Mouse (Mus musculus) kidney, postnatal 10 days (tissue): ENCODE measurements around the gene Stk11.
A peak's percentile ranks its signal among the peaks of the same experiment; 100 is the strongest.

Experiments used
- DNase-seq: peaks from one replicate; pipeline ENCODE4 v3.0.0; 2021; ENCODE audit warnings: mixed read lengths

Stk11 gene

DNA sequence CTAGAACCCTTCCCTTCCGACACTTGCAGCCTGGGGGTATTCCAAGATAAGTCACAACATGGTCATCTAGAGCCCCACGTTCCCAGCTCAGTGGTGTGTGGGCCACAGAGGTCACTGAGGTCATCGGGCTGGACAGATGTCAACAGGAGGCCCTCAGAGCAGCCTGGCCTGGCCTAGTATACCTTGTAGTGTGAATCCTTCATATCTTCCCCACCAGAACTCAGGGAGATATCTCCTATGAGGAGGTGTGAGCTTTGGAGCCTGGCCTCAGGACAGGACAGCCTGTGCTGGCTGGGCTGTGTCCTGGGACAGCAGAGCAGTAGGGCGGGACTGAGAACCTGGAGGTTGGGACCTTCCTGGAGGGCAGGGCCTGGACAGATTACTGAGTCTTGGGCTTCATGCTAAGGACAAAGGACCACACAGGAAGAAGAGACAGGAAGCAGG, 31.0 kb downstream of the Stk11 start:
- peak; percentile 58 for DNase-seq

GRCm38 (mm10) chr10:80147146-80147718, 31.6 kb downstream of the Stk11 start:
- no peak for DNase-seq

DNA sequence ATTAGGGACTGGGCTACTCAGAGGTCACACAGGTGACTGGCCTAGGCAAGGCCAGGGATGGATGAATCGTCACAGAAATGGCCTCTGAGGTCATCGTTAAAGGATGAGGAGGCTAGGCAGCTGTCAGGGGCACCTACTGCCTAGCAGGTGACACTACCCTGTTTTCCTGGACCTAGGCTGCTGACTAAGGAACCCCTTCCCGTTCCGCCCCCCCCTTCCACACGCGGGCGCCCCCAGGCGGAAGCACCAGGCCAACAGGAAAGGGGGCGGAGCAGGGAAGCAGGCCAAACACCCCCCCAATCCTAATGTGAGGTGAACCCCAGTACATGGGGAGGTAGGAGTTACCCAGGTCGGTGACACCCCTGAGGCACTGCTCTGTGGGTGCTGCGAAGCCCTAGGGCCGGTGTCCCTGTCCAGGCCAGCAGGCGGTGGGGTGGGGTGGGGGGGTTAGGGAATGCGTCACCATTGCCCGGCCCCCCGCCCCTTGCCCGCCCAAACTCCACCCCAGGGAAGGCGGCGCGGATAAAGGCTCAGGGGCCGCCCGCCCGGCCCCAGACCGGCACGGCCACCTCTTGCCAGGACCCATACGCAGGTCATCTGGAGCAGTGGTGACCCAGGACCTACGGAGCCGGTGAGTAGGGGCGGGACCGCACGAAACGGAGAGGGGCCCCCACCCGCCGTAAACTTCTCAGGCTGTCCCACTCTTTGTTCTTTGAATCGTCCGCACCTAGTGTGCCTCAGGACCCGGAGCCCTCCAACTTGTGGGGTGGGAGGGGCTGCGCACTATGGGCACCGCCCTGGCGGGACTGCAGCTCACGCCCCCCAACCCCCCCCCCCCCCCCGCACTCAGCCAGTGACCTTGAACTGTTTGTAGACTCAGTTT, 32.4 kb downstream of the Stk11 start, which contains the start of gene Midn:
Gene Midn (plus strand): TSS at position 554 of the 883 bp plus-strand sequence.
- peak; percentile 93 for DNase-seq

DNA sequence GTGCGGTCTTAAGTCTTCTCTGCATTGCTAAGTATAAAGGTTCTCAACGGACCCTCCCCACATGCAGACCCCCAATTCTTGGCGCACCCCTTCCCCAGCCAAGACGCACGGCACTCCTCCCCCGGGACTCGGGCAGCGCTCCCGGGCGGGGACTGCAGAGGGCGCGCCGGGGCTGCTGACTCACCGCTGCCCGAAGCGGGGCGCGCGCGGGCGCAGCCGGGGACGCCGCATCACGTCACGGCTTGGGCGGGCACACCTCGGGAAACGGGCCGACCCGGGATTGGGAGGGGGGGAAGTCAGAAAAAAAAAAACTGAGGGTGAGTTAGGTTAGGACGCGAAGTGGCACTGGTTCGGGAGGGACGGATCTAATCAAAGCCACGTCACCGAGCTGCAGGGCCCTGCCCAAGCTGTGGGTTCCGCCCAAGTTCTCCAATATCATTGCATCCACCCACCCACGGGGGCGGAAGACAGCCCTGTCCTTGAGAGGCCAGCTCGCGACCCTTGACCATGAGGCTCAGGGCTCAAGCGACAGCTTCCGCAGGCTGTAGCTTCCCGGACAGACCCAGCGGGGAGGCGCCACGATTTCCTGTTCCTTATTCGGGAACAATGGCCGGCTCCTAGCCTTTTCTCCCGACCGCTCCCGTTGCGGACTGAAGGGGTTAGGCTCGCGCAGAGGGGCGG, 33.1 kb downstream of the Stk11 start:
- DNase-seq: peak; percentile 97

- peak; percentile 99 for DNase-seq
Measured at GRCm38 (mm10) chr10:80149291-80150225, 34.0 kb downstream of the Stk11 start.

GRCm38 (mm10) chr10:80150226-80151210, 34.9 kb downstream of the Stk11 start:
- peak; percentile 85 for DNase-seq

DNA sequence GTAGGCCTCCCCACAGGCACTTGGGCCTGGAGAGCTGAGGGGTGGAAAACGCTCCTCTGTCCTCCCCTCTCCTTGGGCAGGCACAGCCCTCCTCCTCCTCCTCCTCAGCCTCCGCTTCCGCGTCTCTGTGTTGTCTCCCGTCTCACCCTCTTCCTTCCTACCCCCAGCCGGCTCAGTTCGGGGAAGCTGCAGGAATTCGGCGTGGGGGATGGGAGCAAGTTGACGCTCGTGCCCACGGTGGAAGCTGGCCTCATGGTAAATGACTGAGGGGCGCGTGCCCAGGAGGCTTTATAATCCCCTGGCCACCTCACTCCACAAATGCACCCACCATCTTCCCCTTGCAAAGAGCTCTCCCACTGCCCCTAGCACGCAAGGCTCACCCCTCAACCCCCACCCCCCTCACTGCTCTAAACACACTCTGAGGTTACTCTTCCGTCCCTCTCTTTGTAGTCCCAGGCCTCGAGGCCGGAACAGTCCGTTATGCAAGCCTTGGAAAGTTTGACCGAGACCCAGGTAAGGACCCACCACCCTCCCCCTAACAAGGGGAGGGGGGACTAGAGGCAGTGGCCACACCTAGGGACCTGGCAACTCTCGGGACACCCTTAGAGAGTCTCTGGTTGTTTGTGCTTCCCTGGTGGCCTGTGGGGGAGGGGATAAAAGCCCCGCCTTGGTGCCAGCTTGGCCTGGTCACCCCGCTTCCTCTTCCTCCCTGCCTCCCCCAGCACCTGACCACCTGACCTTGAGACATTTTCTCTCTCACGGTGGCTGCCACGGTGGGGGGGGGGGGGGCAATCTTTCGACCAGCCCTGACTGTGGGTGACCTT, 35.8 kb downstream of the Stk11 start:
- peak; percentile 88 for DNase-seq

DNA sequence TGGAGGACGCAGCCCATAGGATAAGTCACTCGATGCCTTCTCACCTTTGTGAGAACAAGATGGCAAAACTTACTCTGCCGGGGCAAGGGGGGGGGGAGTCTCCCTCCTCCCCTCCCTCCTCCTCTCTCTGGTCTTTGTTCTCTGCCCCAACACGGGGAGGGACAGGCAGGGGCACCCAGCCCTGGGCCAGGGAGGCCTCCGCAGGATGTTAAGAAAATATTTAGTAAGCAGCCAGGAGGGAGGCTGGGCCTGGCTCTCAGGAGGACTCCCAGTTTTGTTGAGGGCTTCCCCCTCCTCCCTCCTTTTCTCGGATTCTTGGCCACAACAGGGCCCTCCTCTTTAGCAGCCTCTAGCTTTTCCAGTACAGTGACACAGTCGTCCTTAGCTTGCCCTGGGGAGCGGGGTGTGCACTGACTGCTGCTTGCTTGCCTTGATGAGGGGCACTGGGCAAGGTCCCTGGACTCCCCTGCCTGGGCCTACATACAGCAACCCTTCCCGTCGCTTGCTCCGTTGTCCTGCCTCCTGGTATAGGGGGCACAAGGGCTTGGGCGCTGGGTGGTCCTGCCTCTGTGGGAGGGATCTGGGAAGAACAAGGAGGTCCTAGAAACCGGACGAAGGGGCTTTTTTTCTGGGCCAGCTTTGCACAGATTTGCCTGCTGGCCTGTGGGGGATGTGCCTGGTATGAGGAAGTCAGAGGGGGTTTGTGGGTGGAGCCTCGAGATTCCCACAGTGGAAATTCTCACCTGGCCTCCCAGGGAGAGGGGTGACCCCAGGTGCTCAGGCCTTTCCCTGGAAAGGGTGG, 36.7 kb downstream of the Stk11 start:
- DNase-seq: peak; percentile 80

DNA sequence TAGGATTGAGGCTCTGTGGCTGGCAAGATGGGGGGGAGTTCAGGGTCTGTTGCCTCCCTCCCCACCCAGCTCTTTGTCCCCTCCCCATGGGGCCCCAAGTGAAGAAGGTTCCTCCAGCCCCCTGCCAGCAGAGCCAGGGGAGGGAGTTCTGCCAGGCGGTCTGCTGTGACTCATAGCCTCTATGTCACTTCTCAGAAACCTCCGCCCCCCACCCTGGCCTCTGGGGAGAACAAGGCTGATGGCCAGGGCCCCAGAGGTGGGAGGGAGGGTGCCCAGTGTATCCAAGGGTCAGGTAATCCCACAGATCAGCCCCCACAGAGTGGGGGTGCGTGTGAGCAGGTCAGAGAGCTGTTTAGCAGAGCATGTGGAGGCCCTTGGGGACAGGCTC, 37.3 kb downstream of the Stk11 start:
- DNase-seq: peak; percentile 84

- peak; percentile 62 for DNase-seq
Measured at GRCm38 (mm10) chr10:80153713-80154112, 38.1 kb downstream of the Stk11 start.

DNA sequence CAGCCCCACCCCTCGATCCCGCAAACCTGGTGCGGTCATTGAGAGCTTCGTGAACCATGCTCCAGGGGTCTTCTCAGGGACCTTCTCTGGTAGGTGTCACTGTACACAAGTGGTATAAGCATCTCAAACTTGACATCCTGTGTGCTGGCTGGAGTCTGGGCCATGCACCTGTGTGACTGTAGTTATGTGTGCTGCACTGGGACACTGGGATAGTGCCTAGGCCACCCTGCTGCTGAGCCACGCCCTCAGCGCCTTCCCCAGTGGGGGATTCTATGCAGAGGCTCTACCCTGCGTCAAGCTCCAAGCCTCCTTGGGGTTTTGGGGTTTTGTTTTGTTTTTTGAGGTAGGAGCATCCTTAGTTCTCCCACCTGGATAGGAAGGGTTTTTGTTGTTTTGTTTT, 38.8 kb downstream of the Stk11 start:
- DNase-seq: peak; percentile 13

- DNase-seq: peak; percentile 31
Measured at GRCm38 (mm10) chr10:80155277-80155676, 39.7 kb downstream of the Stk11 start.

DNA sequence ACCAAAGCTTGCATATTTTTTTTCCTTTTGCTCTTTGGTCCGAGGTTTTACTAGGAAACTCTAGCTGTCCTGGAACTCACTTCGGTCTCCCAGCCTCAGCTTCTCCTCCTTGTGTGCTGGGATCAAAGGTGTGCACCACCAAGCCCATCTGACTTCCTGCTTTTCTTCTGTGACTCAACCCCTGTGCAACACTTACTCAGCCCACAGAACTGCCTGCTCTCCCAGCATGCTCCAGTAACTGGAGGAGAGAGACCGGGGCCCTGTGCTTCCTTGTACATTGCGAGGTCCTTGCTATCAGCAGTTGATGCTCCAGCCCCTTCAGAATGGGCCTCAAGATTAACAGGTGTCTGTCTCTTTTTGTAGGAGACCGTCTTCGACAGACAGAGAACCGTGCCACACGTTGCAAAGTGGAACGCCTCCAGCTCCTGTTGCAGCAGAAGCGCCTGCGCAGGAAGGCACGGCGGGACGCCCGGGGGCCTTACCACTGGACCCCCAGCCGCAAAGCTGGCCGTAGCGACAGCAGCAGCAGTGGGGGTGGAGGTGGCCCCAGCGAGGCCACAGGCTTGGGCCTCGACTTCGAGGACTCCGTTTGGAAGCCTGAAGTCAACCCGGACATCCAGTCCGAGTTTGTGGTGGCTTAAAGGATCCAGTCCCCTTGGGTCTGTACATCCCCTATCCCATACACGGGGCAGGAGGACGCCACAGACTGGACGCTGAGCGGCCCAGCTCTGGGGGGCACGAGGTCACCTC, 40.6 kb downstream of the Stk11 start:
- DNase-seq: peak; percentile 28

GRCm38 (mm10) chr10:80156752-80157053, 41.1 kb downstream of the Stk11 start:
- DNase-seq: peak; percentile 72

- DNase-seq: peak; percentile 35
Measured at GRCm38 (mm10) chr10:80157141-80157929, 41.7 kb downstream of the Stk11 start.

DNA sequence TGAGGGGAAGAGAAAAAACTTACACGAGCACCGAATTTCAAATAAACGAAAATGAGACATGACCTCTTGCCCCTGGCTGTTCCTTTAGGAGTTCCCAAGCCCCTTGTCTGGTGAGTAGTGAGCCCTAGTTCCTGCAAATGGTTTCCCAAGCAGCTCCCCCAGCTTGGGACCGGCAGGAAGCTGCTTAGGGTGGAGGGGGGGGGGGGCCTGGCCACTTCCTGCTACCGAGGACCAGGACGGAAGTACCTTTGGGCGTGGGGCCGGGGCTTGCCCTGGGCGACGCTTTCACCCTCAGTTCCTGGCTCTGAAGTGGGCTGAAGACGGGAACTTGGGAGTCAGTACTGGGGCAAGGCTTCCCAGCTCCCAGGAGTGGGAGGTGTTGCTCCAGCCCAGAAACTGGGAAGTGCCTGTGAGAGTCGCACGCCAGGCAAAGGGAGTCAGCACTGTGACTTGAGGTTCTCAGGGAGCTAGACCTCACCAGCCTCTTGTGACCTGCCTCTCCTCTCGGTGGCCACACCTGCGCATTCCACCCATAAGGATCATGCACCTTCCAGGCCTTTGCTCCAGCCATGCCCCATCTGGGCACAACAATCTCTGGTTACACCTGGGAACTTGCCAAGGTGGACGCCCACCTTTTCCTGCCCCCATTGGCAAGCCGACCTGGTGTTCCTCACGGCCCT, 42.8 kb downstream of the Stk11 start:
- peak; percentile 83 for DNase-seq

DNA sequence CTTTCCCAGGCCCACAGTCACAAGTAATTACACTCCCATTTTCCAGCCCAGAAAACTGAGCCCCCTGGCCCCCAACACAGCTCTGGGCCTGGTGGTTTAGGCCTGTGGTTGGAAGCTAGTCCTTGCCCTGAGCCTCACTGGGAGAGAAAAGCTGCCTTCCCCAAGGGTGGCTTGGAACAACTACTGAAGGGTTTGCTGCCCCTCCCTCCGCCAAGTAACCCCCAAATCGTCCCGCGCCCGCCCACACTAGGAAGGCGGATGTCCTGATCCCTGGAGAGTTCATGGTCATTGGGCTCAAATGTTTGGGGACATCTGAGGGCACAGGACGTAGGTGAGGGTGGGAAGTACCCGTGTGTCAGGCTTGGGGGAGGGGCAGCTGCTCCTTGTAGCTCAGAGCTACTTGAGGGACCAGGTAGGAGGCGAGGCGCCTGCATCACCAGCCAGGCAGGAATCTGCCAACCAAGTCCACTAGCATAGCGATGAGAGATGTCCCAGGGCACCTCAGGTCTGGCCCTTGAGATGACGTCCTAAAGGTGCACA, 43.5 kb downstream of the Stk11 start:
- DNase-seq: peak; percentile 81
